Mouse (Mus musculus) testis, adult 2 months (tissue): Measurements from ENCODE around the gene Gjd3.

Experiments used
- CTCF ChIP-seq: fragments of 200-500 bp; IDR thresholded peaks from 2 replicates; pipeline ENCODE4 v1.5.1; 2012; ENCODE audit warnings: low read depth, mild to moderate bottlenecking, inconsistent platforms, low read length, moderate library complexity; ENCODE audit not compliant: control insufficient read depth, insufficient read depth, insufficient replicate concordance
- POLR2A ChIP-seq: fragments of 200-500 bp; IDR thresholded peaks from 2 replicates; pipeline ENCODE4 v1.6.1; 2012; ENCODE audit warnings: low read depth, mild to moderate bottlenecking, inconsistent platforms, low read length, moderate library complexity; ENCODE audit not compliant: control insufficient read depth

GRCm38 (mm10) chr11:98971316-98972031 lies 11.3 kb downstream of the Gjd3 start:
- no peak for TF ChIP-seq CTCF
- no peak for TF ChIP-seq POLR2A
